Mouse (Mus musculus) megakaryocyte progenitor cell, adult 5-6 weeks (primary cell): ENCODE measurements around the gene Pgghg. TPM values are rescaled to one million over a fixed set of nuclear protein-coding genes. Genes with fewer than 3 reads are reported as not detected.

ENCODE experiments used
- ATAC-seq: replicated peaks from 2 replicates; pipeline ENCODE4 v1.8.0; 2016; ENCODE audit warnings: mild to moderate bottlenecking, moderate TSS enrichment, inconsistent platforms; ENCODE audit not compliant: poor library complexity
- total RNA-seq, 2 experiments: library from RNA; stranded (forward) in 1 of 2; stranded (reverse) in 1 of 2; fragments of 157-497, 149-512 nt in 1 of 2; fragments of 200-1000 nt in 1 of 2; gene quantifications; 2 replicates each; pipeline versions ENCODE4 v1.2.3 to v1.2.4; 2015 to 2017

The Pgghg gene
- total RNA-seq, 2 experiments from 2014 or later, result 7.3 to 8.2 TPM

- no peak for ATAC-seq
Measured at GRCm38 (mm10) chr7:140982971-140983370, 41.8 kb downstream of the Pgghg start.

DNA sequence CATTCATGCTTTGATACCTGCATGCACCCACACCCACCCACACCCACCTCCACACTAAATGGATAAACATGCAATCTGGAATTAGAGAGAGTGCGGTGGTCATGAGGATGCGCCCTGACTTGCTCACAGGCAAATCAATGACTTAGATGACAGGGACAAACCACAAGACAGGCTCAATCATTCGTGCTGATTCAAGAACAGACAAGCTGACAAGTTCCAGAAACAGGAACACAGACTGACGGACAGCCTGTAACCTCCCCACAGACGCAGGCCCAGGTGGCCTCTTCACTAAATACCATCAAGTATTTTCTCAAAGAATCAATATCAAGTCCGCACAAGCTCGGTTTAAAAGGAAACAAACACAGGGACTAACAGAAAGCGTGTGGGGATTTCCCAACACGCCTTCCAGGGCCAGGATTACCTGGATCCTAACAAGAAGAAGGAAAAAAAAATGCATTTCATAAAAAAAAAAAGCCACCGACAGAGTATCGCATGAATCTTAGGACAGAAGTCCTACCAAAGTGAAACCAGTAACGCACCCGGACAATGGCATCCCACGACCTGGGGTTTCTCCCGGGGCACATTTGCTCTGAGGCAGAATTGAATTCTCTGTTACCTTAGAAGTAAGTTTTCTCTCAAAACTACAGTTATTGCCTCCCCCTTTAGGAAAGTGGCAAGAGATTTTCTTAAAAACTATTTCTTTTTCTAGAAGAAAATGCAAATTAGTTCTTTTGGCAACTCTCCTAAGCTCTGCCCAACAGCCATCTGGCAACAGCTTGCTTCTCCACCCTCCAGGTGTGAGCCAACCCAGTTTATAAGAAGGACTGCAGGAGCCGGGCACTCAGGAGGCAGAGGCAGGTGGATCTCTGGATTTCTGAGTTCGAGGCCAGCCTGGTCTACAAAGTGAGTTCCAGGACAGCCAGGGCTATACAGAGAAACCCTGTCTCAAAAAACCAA is 46.3 kb downstream of the Pgghg start:
- ATAC-seq, result no peak

- ATAC-seq, result no peak
Measured at GRCm38 (mm10) chr7:140989022-140989421, 47.8 kb downstream of the Pgghg start.

DNA sequence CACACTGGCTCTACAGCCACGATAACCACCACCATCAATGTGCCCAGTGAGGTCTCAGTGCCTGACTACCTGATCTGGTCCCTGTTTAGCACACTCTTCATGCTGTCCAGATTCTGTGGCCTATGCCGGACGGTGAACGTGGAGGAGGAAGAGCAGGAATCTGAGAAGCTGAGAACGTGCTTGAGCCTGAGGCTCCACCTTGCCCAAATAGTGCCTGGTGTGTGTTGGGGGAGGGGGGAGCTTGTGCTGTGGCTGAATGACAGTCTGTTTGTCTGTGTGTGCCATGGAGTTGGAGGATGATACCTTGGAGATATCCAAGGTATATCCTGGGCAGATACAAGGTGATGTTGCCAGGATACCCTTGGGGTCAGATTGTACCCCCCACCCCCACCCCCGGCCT is 49.0 kb downstream of the Pgghg start:
- peak; percentile 9; the same call in 1 of the 2 replicates for ATAC-seq

DNA sequence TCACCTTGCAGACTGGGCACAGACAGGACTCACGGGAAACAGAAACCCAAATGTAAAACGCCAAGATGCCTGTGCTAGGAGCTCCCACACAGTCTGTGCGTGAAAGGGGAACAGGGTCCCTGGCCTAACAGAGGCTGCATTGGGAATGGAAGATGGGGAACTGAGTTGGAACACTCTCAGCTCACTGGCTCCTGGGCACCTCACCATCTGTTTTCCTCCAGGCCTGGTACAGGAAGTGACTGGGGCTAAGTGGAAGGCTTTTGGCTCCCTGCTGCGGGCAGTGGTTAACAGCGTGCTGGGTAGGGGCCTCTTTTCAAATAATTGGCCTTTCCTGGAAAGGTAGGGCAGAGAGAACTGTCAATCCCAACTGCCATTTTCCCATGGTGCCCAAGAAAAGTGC is 49.4 kb downstream of the Pgghg start:
- peak; percentile 91 for ATAC-seq

- peak; percentile 71 for ATAC-seq
Measured at GRCm38 (mm10) chr7:140991117-140991689, 50.0 kb downstream of the Pgghg start.

Other genes starting within 250 kb of the Pgghg start
- not detected in 2 replicates for gene Olfr541, start 244.1 kb upstream of the Pgghg start, total RNA-seq (2015)
- not detected in 2 replicates for gene Olfr541, start 244.1 kb upstream of the Pgghg start, total RNA-seq (2017)
- gene Cyp2e1, start 177.7 kb upstream of the Pgghg start, total RNA-seq (2015), result not detected in 2 replicates
- gene Cyp2e1, start 177.7 kb upstream of the Pgghg start, total RNA-seq (2017), result not detected in 2 replicates
- 0.20 and 1.4 TPM in 2 replicates for gene Syce1, start 153.5 kb upstream of the Pgghg start, total RNA-seq (2015)
- 2.7 and 4.4 TPM in 2 replicates for gene Syce1, start 153.5 kb upstream of the Pgghg start, total RNA-seq (2017)
- gene Zfp941, start 119.2 kb upstream of the Pgghg start, total RNA-seq (2015), result 0.66 and 1.2 TPM in 2 replicates
- 1.4 and 1.5 TPM in 2 replicates for gene Zfp941, start 119.2 kb upstream of the Pgghg start, total RNA-seq (2017)
- gene Urah, start 106.4 kb upstream of the Pgghg start, total RNA-seq (2015), result not detected in 2 replicates
- gene Urah, start 106.4 kb upstream of the Pgghg start, total RNA-seq (2017), result not detected in 2 replicates
- gene Scgb1c1, start 95.8 kb upstream of the Pgghg start, total RNA-seq (2015), result not detected in 2 replicates
- not detected in 2 replicates for gene Scgb1c1, start 95.8 kb upstream of the Pgghg start, total RNA-seq (2017)
- not detected in 2 replicates for gene Odf3, start 93.6 kb upstream of the Pgghg start, total RNA-seq (2015)
- gene Odf3, start 93.6 kb upstream of the Pgghg start, total RNA-seq (2017), result not detected in 2 replicates
- gene Gm45785, start 85.1 kb upstream of the Pgghg start, total RNA-seq (2015), result 0.35 TPM in 1 of 2 replicates, not detected in the other
- gene Gm45785, start 85.1 kb upstream of the Pgghg start, total RNA-seq (2017), result not detected in 2 replicates
- gene Ric8a, start 84.4 kb upstream of the Pgghg start, total RNA-seq (2015), result 26.0 and 38.2 TPM in 2 replicates
- 24.4 and 27.3 TPM in 2 replicates for gene Ric8a, start 84.4 kb upstream of the Pgghg start, total RNA-seq (2017)
- gene Bet1l, start 83.8 kb upstream of the Pgghg start, total RNA-seq (2015), result 9.9 and 12.3 TPM in 2 replicates
- gene Bet1l, start 83.8 kb upstream of the Pgghg start, total RNA-seq (2017), result 21.8 and 24.6 TPM in 2 replicates
- gene Psmd13, start 59.4 kb upstream of the Pgghg start, total RNA-seq (2015), result 85.9 and 103 TPM in 2 replicates
- 197 and 208 TPM in 2 replicates for gene Psmd13, start 59.4 kb upstream of the Pgghg start, total RNA-seq (2017)
- gene Sirt3, start 59.1 kb upstream of the Pgghg start, total RNA-seq (2015), result 22.9 and 23.0 TPM in 2 replicates
- gene Sirt3, start 59.1 kb upstream of the Pgghg start, total RNA-seq (2017), result 30.0 and 31.9 TPM in 2 replicates
- gene Cox8b, start 40.9 kb upstream of the Pgghg start, total RNA-seq (2015), result not detected in 2 replicates
- gene Cox8b, start 40.9 kb upstream of the Pgghg start, total RNA-seq (2017), result not detected in 2 replicates
- gene Nlrp6, start 20.5 kb upstream of the Pgghg start, total RNA-seq (2015), result not detected in 2 replicates
- gene Nlrp6, start 20.5 kb upstream of the Pgghg start, total RNA-seq (2017), result not detected in 2 replicates
- 0.83 and 1.1 TPM in 2 replicates for gene Ifitm5, start 8.9 kb downstream of the Pgghg start, total RNA-seq (2015)
- gene Ifitm5, start 8.9 kb downstream of the Pgghg start, total RNA-seq (2017), result not detected in 2 replicates
- gene Gm45717, start 14.5 kb downstream of the Pgghg start, total RNA-seq (2015), result not detected in 2 replicates
- gene Gm45717, start 14.5 kb downstream of the Pgghg start, total RNA-seq (2017), result 1.1 TPM in 1 of 2 replicates, not detected in the other
- 577 and 637 TPM in 2 replicates for gene Ifitm2, start 14.6 kb downstream of the Pgghg start, total RNA-seq (2015)
- 287 and 322 TPM in 2 replicates for gene Ifitm2, start 14.6 kb downstream of the Pgghg start, total RNA-seq (2017)
- 57.8 and 89.8 TPM in 2 replicates for gene Ifitm1, start 25.8 kb downstream of the Pgghg start, total RNA-seq (2015)
- 33.7 and 37.5 TPM in 2 replicates for gene Ifitm1, start 25.8 kb downstream of the Pgghg start, total RNA-seq (2017)
- gene Ifitm3, start 69.4 kb downstream of the Pgghg start, total RNA-seq (2015), result 147 and 203 TPM in 2 replicates
- 49.4 and 56.2 TPM in 2 replicates for gene Ifitm3, start 69.4 kb downstream of the Pgghg start, total RNA-seq (2017)
- gene Ifitm6, start 76.5 kb downstream of the Pgghg start, total RNA-seq (2015), result 81.7 and 90.1 TPM in 2 replicates
- gene Ifitm6, start 76.5 kb downstream of the Pgghg start, total RNA-seq (2017), result 37.7 and 55.9 TPM in 2 replicates
- not detected in 2 replicates for gene Gm17387, start 87.7 kb downstream of the Pgghg start, total RNA-seq (2015)
- gene Gm17387, start 87.7 kb downstream of the Pgghg start, total RNA-seq (2017), result not detected in 2 replicates
- gene B4galnt4, start 119.7 kb downstream of the Pgghg start, total RNA-seq (2015), result 0.84 and 1.3 TPM in 2 replicates
- 1.5 and 2.8 TPM in 2 replicates for gene B4galnt4, start 119.7 kb downstream of the Pgghg start, total RNA-seq (2017)
- gene Pkp3, start 136.8 kb downstream of the Pgghg start, total RNA-seq (2015), result 1.0 and 2.2 TPM in 2 replicates
- 0.10 and 1.1 TPM in 2 replicates for gene Pkp3, start 136.8 kb downstream of the Pgghg start, total RNA-seq (2017)
- gene Sigirr, start 159.2 kb downstream of the Pgghg start, total RNA-seq (2015), result 12.3 and 12.6 TPM in 2 replicates
- gene Sigirr, start 159.2 kb downstream of the Pgghg start, total RNA-seq (2017), result 5.8 and 14.0 TPM in 2 replicates
- not detected in 2 replicates for gene Ano9, start 176.4 kb downstream of the Pgghg start, total RNA-seq (2015)
- gene Ano9, start 176.4 kb downstream of the Pgghg start, total RNA-seq (2017), result not detected in 2 replicates
- gene Ptdss2, start 181.0 kb downstream of the Pgghg start, total RNA-seq (2015), result 5.8 and 9.2 TPM in 2 replicates
- 5.7 and 5.8 TPM in 2 replicates for gene Ptdss2, start 181.0 kb downstream of the Pgghg start, total RNA-seq (2017)
- gene Rnh1, start 231.5 kb downstream of the Pgghg start, total RNA-seq (2015), result 36.0 and 41.3 TPM in 2 replicates
- 43.4 and 57.6 TPM in 2 replicates for gene Rnh1, start 231.5 kb downstream of the Pgghg start, total RNA-seq (2017)